Mouse (Mus musculus) hindbrain, embryonic 12.5 days (tissue): ENCODE results near the gene Ubac2. TPM values are rescaled to one million over a fixed set of nuclear protein-coding genes. Genes with fewer than 3 reads are reported as not detected.

ENCODE experiments used
- ATAC-seq: fragments of 200-750 bp; cut with Nextera tagmentation; 2 replicates; pipeline ENCODE4 v1.8.0; 2017; ENCODE audit warnings: moderate TSS enrichment; ENCODE audit not compliant: low FRiP score
- H3K27ac ChIP-seq: fragments of 300-500 bp; sonication (generic); 2 replicates; pipeline ENCODE4 v1.5.1; 2016; ENCODE audit warnings: mild to moderate bottlenecking
- H3K27me3 ChIP-seq: fragments of 300-500 bp; sonication (generic); 2 replicates; pipeline ENCODE4 v1.6.1; 2016; ENCODE audit warnings: mild to moderate bottlenecking
- H3K36me3 ChIP-seq: fragments of 300-500 bp; sonication (generic); 2 replicates; pipeline ENCODE4 v1.6.1; 2016; ENCODE audit warnings: mild to moderate bottlenecking
- H3K4me1 ChIP-seq: fragments of 300-500 bp; sonication (generic); 2 replicates; pipeline ENCODE4 v1.6.1; 2016
- H3K4me2 ChIP-seq: fragments of 300-500 bp; sonication (generic); replicated peaks from 2 replicates; pipeline ENCODE4 v1.6.1; 2016; ENCODE audit warnings: mild to moderate bottlenecking
- H3K4me3 ChIP-seq: fragments of 300-500 bp; sonication (generic); 2 replicates; pipeline ENCODE4 v1.5.1; 2016; ENCODE audit warnings: mild to moderate bottlenecking
- H3K9ac ChIP-seq: fragments of 300-500 bp; sonication (generic); 2 replicates; pipeline ENCODE4 v1.6.1; 2016; ENCODE audit warnings: mild to moderate bottlenecking, moderate library complexity
- H3K9me3 ChIP-seq: fragments of 300-500 bp; sonication (generic); replicated peaks from 2 replicates; pipeline ENCODE4 v1.6.1; 2016; ENCODE audit warnings: mild to moderate bottlenecking
- WGBS: fragments of 180-500 bp; shearing (Covaris S2); methylation state at CpG from one replicate; pipeline ENCODE4 v1.1.7; 2016; 5-methylcytosine and 5-hydroxymethylcytosine counted together
- polyA plus RNA-seq: library from polyadenylated mRNA; unstranded; fragments of >200 nt; fragmentation: Nextera tagmentation; extraction: Ambion mirVana; gene quantifications from 2 replicates; pipeline ENCODE4 v1.2.1, GENCODE M21; 2016

Ubac2 gene
- polyA plus RNA-seq, 1 experiment from 2014 or later, result 60.0 TPM

GRCm38 (mm10) chr14:121946728-121947127 is 68.3 kb downstream of the Ubac2 start:
- Histone ChIP-seq H3K27me3 (no peaks in the 10 kb centered on the region), H3K9ac (no peak overlapping the region), H3K4me1 (no peaks in the 10 kb centered on the region), H3K9me3 (0 out of 2 replicates have a peak, but pooled peaks cover 3% of the 10 kb centered on the region), H3K4me2 (no peak overlapping the region), H3K27ac (no peak overlapping the region), H3K4me3 (no peak overlapping the region), H3K36me3 (no peaks in the 10 kb centered on the region)
- no peak for ATAC-seq
- 77% methylated on average over 8 of the region's 8 CpGs for WGBS

DNA sequence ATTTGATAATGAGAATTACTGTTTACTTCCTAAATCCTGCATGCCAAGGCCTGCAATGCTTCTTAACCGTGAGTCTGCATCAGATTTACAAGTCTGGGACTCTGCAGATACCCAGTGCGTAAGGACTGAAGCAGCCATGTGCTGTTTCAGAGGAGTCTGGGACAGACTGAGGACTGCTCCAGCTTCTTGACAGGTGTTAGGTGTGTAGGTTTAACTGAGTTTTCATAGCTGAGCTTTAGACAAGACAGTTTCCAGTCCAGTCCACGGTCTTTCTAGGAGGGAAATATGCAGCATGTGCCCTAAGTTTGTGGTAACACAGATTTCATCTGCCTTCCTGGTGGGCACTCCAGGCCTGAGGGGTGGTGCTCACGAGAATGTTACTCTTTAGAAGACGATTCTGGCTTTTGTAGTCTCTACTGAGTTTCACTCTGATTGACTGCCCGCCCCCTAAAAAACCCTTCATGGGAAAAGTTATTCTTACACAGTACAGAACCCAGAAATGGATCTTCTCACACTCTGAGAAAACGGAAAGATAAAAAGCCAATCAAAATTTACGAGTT is 68.9 kb downstream of the Ubac2 start:
- Histone ChIP-seq H3K27me3 (no peaks in the 10 kb centered on the region), H3K9me3 (0 out of 2 replicates have a peak, but pooled peaks cover 3% of the 10 kb centered on the region), H3K4me3 (no peak overlapping the region), H3K27ac (no peak overlapping the region), H3K4me1 (no peaks in the 10 kb centered on the region), H3K9ac (no peak overlapping the region), H3K4me2 (no peak overlapping the region), H3K36me3 (no peaks in the 10 kb centered on the region)
- WGBS, result 79% methylated on average over 8 of the region's 8 CpGs
- ATAC-seq, result no peak

- Histone ChIP-seq H3K9ac (no peak overlapping the region), H3K4me1 (no peaks in the 10 kb centered on the region), H3K9me3 (no peaks in the 10 kb centered on the region), H3K4me3 (no peak overlapping the region), H3K27ac (no peak overlapping the region), H3K27me3 (no peaks in the 10 kb centered on the region), H3K36me3 (no peaks in the 10 kb centered on the region), H3K4me2 (no peak overlapping the region)
- ATAC-seq, result no peak
- 90% methylated on average over 3 of the region's 3 CpGs for WGBS
Measured at GRCm38 (mm10) chr14:121947966-121948365, 69.5 kb downstream of the Ubac2 start.

DNA sequence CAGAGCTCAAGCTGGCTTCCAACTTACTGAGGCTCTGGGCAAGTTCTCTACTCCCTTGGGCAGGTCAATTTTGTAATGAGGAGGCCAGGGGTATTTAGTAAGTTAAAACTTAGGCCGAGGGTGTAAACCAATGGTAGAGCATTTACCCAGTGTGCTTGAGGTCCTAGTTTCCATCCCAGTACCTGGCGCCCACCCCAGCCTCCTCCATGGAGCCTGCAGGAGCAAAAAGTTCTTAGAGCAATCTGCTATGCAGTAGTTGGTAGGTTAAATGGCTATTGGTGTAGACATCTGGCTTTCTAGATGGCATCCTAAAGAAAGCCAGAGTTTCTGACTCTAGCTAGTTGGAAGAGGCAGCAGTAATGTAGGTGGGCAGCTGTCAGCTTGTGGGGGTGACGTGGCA is 71.0 kb downstream of the Ubac2 start:
- Histone ChIP-seq H3K4me1 (no peaks in the 10 kb centered on the region), H3K9me3 (no peaks in the 10 kb centered on the region), H3K4me2 (no peak overlapping the region), H3K36me3 (no peaks in the 10 kb centered on the region; the same call in 1 of the 2 replicates), H3K9ac (no peak overlapping the region), H3K27me3 (no peaks in the 10 kb centered on the region), H3K27ac (no peak overlapping the region), H3K4me3 (no peak overlapping the region)
- no peak for ATAC-seq
- 88% methylated on average over 3 of the region's 3 CpGs for whole genome bisulfite sequencing

DNA sequence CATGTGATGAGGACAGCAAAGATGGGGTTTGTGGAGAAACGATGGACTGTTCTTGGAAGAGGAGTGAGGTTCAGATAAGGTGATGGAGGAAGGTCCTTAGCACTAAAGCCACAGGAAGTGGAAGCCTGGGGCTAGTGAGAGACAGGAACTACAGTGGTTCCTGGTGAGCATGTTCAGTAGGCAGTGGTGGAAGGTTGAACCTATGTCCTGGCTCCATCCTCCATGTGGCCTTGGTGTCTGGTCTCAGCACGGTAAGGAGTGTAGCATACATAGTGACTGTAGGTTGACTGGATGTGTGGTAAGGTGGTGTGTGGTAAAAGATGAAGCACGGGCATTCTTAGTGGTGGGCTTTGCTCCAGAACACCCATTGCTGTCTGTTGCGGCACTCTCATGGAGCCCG is 71.5 kb downstream of the Ubac2 start:
- H3K36me3 ChIP-seq, result no peaks in the 10 kb centered on the region; the same call in 1 of the 2 replicates
- H3K4me1 ChIP-seq, result no peaks in the 10 kb centered on the region
- H3K9me3 ChIP-seq, result no peaks in the 10 kb centered on the region
- no peaks in the 10 kb centered on the region for H3K27me3 ChIP-seq
- no peak overlapping the region for H3K9ac ChIP-seq
- H3K4me3 ChIP-seq, result no peak overlapping the region
- H3K27ac ChIP-seq, result no peak overlapping the region
- no peak overlapping the region for H3K4me2 ChIP-seq
- 97% methylated on average over 5 of the region's 5 CpGs for WGBS
- ATAC-seq, result no peak

DNA sequence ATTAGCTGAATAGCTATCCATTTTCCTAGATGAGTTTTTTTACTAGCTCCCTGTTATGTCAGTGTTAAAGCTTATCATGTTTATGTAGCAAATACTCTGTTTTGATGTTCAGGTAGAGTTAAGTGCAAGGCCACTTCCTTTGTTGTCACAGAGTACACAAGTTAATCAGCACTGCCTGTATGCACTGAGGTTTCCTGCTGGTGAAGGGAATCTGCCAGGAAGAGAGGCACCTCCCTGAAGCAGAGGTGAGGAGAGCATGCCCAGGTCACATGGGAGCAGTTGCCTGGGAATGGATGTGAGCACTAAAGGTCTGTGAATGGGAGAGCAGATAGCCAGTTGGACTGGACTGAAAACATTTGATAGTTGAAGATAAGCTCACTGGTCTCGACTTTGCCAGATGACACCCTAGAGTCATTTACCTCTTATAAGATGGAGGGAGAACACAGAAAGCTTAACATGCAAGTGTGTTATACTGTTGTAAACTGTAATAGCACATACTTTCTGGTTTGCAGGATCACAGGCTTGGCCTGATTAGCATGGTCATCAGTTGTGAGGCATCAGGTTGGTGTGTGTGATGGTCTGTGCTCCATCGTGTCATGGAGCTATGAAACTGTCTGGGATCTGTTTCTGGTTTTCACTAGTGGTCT is 73.1 kb downstream of the Ubac2 start:
- no peak overlapping the region for H3K4me3 ChIP-seq
- H3K27ac ChIP-seq, result no peak overlapping the region
- H3K4me1 ChIP-seq, result no peaks in the 10 kb centered on the region
- ATAC-seq, result no peak
- no peaks in the 10 kb centered on the region for H3K27me3 ChIP-seq
- 89% methylated on average over 2 of the region's 2 CpGs for whole genome bisulfite sequencing
- no peak overlapping the region for H3K4me2 ChIP-seq
- no peaks in the 10 kb centered on the region for H3K9me3 ChIP-seq
- H3K9ac ChIP-seq, result no peak overlapping the region
- no peaks in the 10 kb centered on the region; the same call in 1 of the 2 replicates for H3K36me3 ChIP-seq

GRCm38 (mm10) chr14:121952046-121952400 is 73.6 kb downstream of the Ubac2 start:
- no peak for ATAC-seq
- Histone ChIP-seq H3K27ac (no peak overlapping the region), H3K27me3 (no peaks in the 10 kb centered on the region), H3K4me2 (no peak overlapping the region), H3K4me3 (no peak overlapping the region), H3K9me3 (no peaks in the 10 kb centered on the region), H3K36me3 (no peaks in the 10 kb centered on the region; the same call in 1 of the 2 replicates), H3K9ac (no peak overlapping the region), H3K4me1 (no peaks in the 10 kb centered on the region)
- WGBS, result 88% methylated on average over 5 of the region's 5 CpGs

DNA sequence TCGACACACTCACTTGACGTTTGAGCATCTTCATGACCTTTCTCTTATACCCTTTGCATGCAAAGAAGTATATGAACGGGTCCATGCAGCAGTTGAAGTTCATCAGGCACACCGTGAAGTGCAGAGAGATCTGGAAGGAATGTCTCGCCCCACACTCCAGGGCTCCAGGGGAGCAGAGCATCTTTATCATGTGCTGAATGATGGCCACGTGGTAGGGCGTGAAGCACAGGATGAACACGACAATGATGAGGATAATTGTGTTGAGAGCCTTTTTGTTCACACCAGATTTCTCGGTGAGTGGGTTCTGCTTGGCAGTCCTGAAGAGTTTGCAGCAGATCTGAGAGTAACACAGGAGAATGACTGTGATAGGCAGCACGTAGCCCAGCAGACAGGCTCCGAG is 75.7 kb downstream of the Ubac2 start:
- Histone ChIP-seq H3K36me3 (no peaks in the 10 kb centered on the region; the same call in 1 of the 2 replicates), H3K4me1 (no peaks in the 10 kb centered on the region), H3K9ac (no peak overlapping the region), H3K9me3 (no peaks in the 10 kb centered on the region), H3K27me3 (no peaks in the 10 kb centered on the region), H3K27ac (no peak overlapping the region), H3K4me2 (no peak overlapping the region), H3K4me3 (no peak overlapping the region)
- WGBS, result 91% methylated on average over 11 of the region's 11 CpGs
- no peak for ATAC-seq

- Histone ChIP-seq H3K4me1 (no peaks in the 10 kb centered on the region), H3K9ac (no peak overlapping the region), H3K9me3 (no peaks in the 10 kb centered on the region), H3K4me2 (no peak overlapping the region), H3K27ac (no peak overlapping the region), H3K36me3 (no peaks in the 10 kb centered on the region; the same call in 1 of the 2 replicates), H3K4me3 (no peak overlapping the region), H3K27me3 (no peaks in the 10 kb centered on the region)
- 97% methylated on average over 12 of the region's 12 CpGs for WGBS
- ATAC-seq, result no peak
Measured at GRCm38 (mm10) chr14:121954608-121955007, 76.2 kb downstream of the Ubac2 start.

DNA sequence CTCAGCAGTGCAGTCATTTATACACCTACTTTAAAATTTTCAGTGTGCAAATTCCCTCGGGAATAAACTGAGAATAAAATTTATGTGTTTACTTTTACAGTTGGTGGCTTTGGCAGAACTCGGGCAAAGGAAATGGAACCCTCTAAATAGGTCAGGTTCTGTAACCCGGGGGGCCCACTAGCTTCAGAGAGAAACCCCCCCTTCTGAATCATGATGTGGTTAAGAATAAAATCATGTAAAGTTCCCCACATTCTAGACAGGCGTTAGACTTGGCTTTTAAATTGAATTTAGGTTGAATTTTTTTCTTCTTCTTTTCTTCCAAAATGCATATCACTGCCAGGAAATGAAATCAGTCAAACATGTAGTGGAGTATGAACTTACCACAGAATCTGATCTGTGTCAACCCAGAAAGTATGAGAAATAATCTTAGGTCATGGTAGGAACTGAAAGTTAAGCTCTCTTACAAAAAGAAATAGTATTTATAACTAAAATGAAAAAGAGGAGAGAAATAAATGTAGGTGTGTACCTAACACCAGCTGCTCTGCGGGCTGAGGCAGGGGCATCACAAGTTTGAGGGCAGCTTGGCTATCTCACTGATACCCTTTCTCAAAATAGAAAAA is 76.9 kb downstream of the Ubac2 start:
- Histone ChIP-seq H3K27me3 (no peaks in the 10 kb centered on the region), H3K27ac (no peak overlapping the region), H3K9me3 (no peaks in the 10 kb centered on the region), H3K36me3 (no peaks in the 10 kb centered on the region; the same call in 1 of the 2 replicates), H3K9ac (no peak overlapping the region), H3K4me1 (no peaks in the 10 kb centered on the region), H3K4me2 (no peak overlapping the region), H3K4me3 (no peak overlapping the region)
- ATAC-seq, result no peak
- 93% methylated on average over 5 of the region's 5 CpGs for WGBS

DNA sequence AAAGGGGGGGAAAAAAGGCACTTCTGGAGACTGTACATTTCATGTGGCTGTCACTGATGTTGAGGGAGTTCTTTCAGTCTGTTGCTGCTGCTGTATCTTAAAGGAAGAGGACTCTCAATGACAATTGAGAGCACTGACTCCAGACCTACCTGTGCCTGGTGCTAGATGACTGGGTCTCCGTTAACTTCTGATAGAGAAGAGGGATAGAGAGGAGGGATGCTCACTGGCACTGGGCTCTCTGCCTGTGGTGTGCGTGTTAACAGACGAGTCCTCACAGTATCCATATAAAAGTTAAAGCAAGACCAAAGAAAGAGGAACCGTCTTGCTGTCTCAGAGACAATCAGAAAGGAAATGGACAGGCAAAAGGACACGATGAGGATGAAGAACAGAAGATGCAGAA is 77.9 kb downstream of the Ubac2 start:
- WGBS, result 90% methylated on average over 5 of the region's 5 CpGs
- no peak overlapping the region for H3K4me2 ChIP-seq
- no peaks in the 10 kb centered on the region for H3K4me1 ChIP-seq
- no peaks in the 10 kb centered on the region for H3K27me3 ChIP-seq
- no peaks in the 10 kb centered on the region for H3K9me3 ChIP-seq
- H3K36me3 ChIP-seq, result no peaks in the 10 kb centered on the region; the same call in 1 of the 2 replicates
- no peak overlapping the region for H3K27ac ChIP-seq
- H3K9ac ChIP-seq, result no peak overlapping the region
- ATAC-seq, result no peak
- no peak overlapping the region for H3K4me3 ChIP-seq

DNA sequence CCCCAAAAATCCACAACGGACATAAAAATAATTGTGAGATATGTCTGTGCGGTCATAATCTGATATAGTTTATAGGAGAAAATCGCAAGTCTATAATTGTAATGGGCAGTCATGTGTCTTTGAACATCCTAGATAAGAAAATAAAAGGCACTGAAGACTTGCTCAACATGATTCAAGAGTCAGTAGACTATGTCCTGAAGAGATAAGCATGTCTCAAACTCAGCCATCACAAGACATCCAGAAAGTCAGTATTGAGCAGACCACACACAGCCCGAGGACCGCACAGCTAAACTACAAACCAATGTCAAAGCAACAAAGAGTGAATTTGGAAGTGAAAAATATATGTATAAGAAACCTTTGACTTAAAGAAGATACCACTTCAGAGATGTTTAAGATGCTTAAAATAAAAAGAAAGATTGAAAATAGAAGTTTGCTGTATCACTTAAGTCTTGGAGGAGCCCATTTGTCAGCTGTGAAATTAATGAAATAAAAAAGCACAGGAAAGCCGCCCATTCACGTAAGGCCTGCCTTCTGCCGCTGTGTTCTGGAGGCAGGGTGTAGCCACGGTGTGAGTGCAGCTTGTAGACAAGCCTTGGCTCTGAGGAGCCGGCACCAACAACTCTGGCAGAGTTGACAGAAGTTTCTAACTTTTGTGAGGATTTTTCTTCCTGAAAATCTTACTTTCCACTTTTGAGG is 78.9 kb downstream of the Ubac2 start:
- WGBS, result 91% methylated on average over 10 of the region's 10 CpGs
- Histone ChIP-seq H3K36me3 (no peaks in the 10 kb centered on the region; the same call in 1 of the 2 replicates), H3K4me1 (no peaks in the 10 kb centered on the region), H3K9ac (no peak overlapping the region), H3K9me3 (no peaks in the 10 kb centered on the region), H3K4me3 (no peak overlapping the region), H3K27ac (no peak overlapping the region), H3K4me2 (no peak overlapping the region), H3K27me3 (no peaks in the 10 kb centered on the region)
- ATAC-seq, result no peak
